Mouse (Mus musculus) liver, postnatal 0 days (tissue): ENCODE measurements around the gene Astn1.

ENCODE experiments used
- CTCF ChIP-seq: sonication (generic); IDR thresholded peaks from 2 replicates; pipeline ENCODE4 v1.5.1; 2016; ENCODE audit warnings: antibody characterized with exemption, low read depth
- EP300 ChIP-seq: IDR thresholded peaks from 2 replicates; pipeline ENCODE4 v1.6.1; 2016; ENCODE audit warnings: antibody characterized with exemption, low read depth, mild to moderate bottlenecking

GRCm38 (mm10) chr1:158477841-158478240, 115.8 kb downstream of the Astn1 start:
- TF ChIP-seq CTCF (no peak), EP300 (no peak)
